Mouse (Mus musculus) ES-Bruce4 (cell line): ENCODE results near the gene Akap8. TPM values are rescaled to one million over a fixed set of nuclear protein-coding genes. Genes with fewer than 3 reads are reported as not detected.

Source experiments
- H3K27ac ChIP-seq: 2 replicates; pipeline ENCODE4 v1.5.1; 2012; ENCODE audit warnings: low read length, inconsistent platforms; ENCODE audit not compliant: insufficient read depth
- H3K27me3 ChIP-seq: 2 replicates; pipeline ENCODE4 v1.6.1; 2012; ENCODE audit warnings: mild to moderate bottlenecking, low read length, inconsistent platforms; ENCODE audit not compliant: control insufficient read depth, poor library complexity, insufficient read depth, severe bottlenecking
- H3K36me3 ChIP-seq: 2 replicates; pipeline ENCODE4 v1.6.1; 2012; ENCODE audit warnings: inconsistent platforms, mild to moderate bottlenecking, low read length, moderate library complexity; ENCODE audit not compliant: control insufficient read depth, poor library complexity, insufficient read depth, severe bottlenecking
- H3K4me1 ChIP-seq: one replicate; pipeline ENCODE4 v1.8.1; 2011; ENCODE audit warnings: low read length; ENCODE audit not compliant: control insufficient read depth, insufficient read depth
- H3K4me3 ChIP-seq: 2 replicates; pipeline ENCODE4 v1.5.1; 2011; ENCODE audit warnings: low read depth, mild to moderate bottlenecking, low read length
- H3K9ac ChIP-seq: 2 replicates; pipeline ENCODE4 v1.6.1; 2012; ENCODE audit warnings: low read depth, mild to moderate bottlenecking, inconsistent platforms; ENCODE audit not compliant: poor library complexity, severe bottlenecking
- H3K9me3 ChIP-seq: replicated peaks from 2 replicates; pipeline ENCODE4 v1.6.1; 2012; ENCODE audit warnings: mild to moderate bottlenecking, low read length, inconsistent platforms; ENCODE audit not compliant: control insufficient read depth, poor library complexity, insufficient read depth, severe bottlenecking
- CTCF ChIP-seq: IDR thresholded peaks from one replicate; pipeline ENCODE4 v1.8.1; 2011; ENCODE audit warnings: low read depth, low read length
- EP300 ChIP-seq: IDR thresholded peaks from 2 replicates; pipeline ENCODE4 v1.6.1; 2011; ENCODE audit warnings: low read depth, low read length; ENCODE audit not compliant: insufficient read depth
- POLR2A ChIP-seq: IDR thresholded peaks from one replicate; pipeline ENCODE4 v1.8.1; 2011; ENCODE audit warnings: low read length; ENCODE audit not compliant: insufficient read depth
- polyA plus RNA-seq: library from polyadenylated mRNA; stranded (reverse); fragments of >200 nt; gene quantifications from 2 replicates; pipeline ENCODE4 v1.2.4, GENCODE M21; 2011; ENCODE audit warnings: low read depth; ENCODE audit not compliant: missing spikeins, insufficient read depth, insufficient read length

Gene Akap8
- polyA plus RNA-seq, 1 experiment = 135 TPM

GRCm38 (mm10) chr17:32351269-32351668 is 30.2 kb upstream of the Akap8 start:
- TF ChIP-seq POLR2A (no peak), CTCF (no peak), EP300 (no peak)
- no peaks in the 10 kb centered on the region for H3K27me3 ChIP-seq
- H3K36me3 ChIP-seq = peaks cover 18% of the 10 kb centered on the region
- H3K4me3 ChIP-seq = no peak overlapping the region
- H3K9me3 ChIP-seq = no peaks in the 10 kb centered on the region
- peak overlapping the region; percentile 9; the same call in 1 of the 2 replicates for H3K9ac ChIP-seq
- no peak overlapping the region for H3K27ac ChIP-seq
- H3K4me1 ChIP-seq = no peaks in the 10 kb centered on the region

- Histone ChIP-seq H3K27me3 (no peaks in the 10 kb centered on the region), H3K36me3 (peaks cover 11% of the 10 kb centered on the region), H3K4me3 (peak within 1 kb of the TSS; percentile 83), H3K27ac (no peak within 1 kb of the TSS; the same call in 1 of the 2 replicates), H3K9ac (peak within 1 kb of the TSS; percentile 43), H3K9me3 (no peaks in the 10 kb centered on the region), H3K4me1 (no peaks in the 10 kb centered on the region)
- TF ChIP-seq CTCF (no peak), POLR2A (peak; percentile 68), EP300 (no peak)
Observed at GRCm38 (mm10) chr17:32350382-32350983, 29.4 kb upstream of the Akap8 start, which contains the start of gene Akap8l. TSS of gene Akap8l (minus strand) at chr17:32350607.

- TF ChIP-seq EP300 (no peak), CTCF (no peak), POLR2A (no peak)
- Histone ChIP-seq H3K27me3 (no peaks in the 10 kb centered on the region), H3K4me1 (no peaks in the 10 kb centered on the region), H3K9ac (peak overlapping the region; percentile 43), H3K4me3 (peak overlapping the region; percentile 83), H3K9me3 (no peaks in the 10 kb centered on the region), H3K27ac (no peak overlapping the region), H3K36me3 (peaks cover 5% of the 10 kb centered on the region)
Observed at GRCm38 (mm10) chr17:32349851-32350381, 28.9 kb upstream of the Akap8 start.

GRCm38 (mm10) chr17:32349037-32349732 is 28.1 kb upstream of the Akap8 start:
- TF ChIP-seq EP300 = no peak
- peak; percentile 84 for TF ChIP-seq CTCF
- no peak for TF ChIP-seq POLR2A
- peak overlapping the region; percentile 8; the same call in 1 of the 2 replicates for H3K27ac ChIP-seq
- peak overlapping the region; percentile 43 for H3K9ac ChIP-seq
- peak overlapping the region; percentile 31 for H3K4me3 ChIP-seq
- peaks cover 5% of the 10 kb centered on the region; the same call in 1 of the 2 replicates for H3K36me3 ChIP-seq
- H3K4me1 ChIP-seq = no peaks in the 10 kb centered on the region
- H3K27me3 ChIP-seq = no peaks in the 10 kb centered on the region
- H3K9me3 ChIP-seq = no peaks in the 10 kb centered on the region

- Histone ChIP-seq H3K27ac (no peak overlapping the region), H3K4me1 (no peaks in the 10 kb centered on the region), H3K9ac (no peak overlapping the region), H3K27me3 (no peaks in the 10 kb centered on the region), H3K4me3 (no peak overlapping the region), H3K36me3 (peaks cover 5% of the 10 kb centered on the region), H3K9me3 (no peaks in the 10 kb centered on the region)
- TF ChIP-seq POLR2A (no peak), EP300 (no peak), CTCF (no peak)
Observed at GRCm38 (mm10) chr17:32348406-32348805, 27.4 kb upstream of the Akap8 start.

GRCm38 (mm10) chr17:32341102-32341501 is 20.1 kb upstream of the Akap8 start:
- TF ChIP-seq EP300 = no peak
- no peak for TF ChIP-seq CTCF
- TF ChIP-seq POLR2A = no peak
- H3K9me3 ChIP-seq = no peaks in the 10 kb centered on the region
- H3K36me3 ChIP-seq = peaks cover 13% of the 10 kb centered on the region
- H3K27ac ChIP-seq = no peak overlapping the region
- H3K27me3 ChIP-seq = no peaks in the 10 kb centered on the region
- no peaks in the 10 kb centered on the region for H3K4me1 ChIP-seq
- no peak overlapping the region for H3K4me3 ChIP-seq
- H3K9ac ChIP-seq = no peak overlapping the region
